Mouse (Mus musculus): ENCODE measurements around the gene Ncapd2.

The Ncapd2 gene

GRCm38 (mm10) chr6:125213715-125214114, 22.2 kb upstream of the Ncapd2 start:
- DNase-seq (ENCODE audit: low spot score), result no peak

- no peak for DNase-seq (ENCODE audit: low spot score)
Observed at GRCm38 (mm10) chr6:125213129-125213528, 21.6 kb upstream of the Ncapd2 start.

- no peak for DNase-seq (ENCODE audit: low spot score)
Observed at GRCm38 (mm10) chr6:125212621-125213020, 21.1 kb upstream of the Ncapd2 start.

GRCm38 (mm10) chr6:125210436-125210835, 18.9 kb upstream of the Ncapd2 start:
- no peak for DNase-seq (ENCODE audit: low spot score)

GRCm38 (mm10) chr6:125197166-125197565, 5.7 kb upstream of the Ncapd2 start:
- no peak for DNase-seq (ENCODE audit: low spot score)

- DNase-seq (ENCODE audit: low spot score), result no peak
Observed at GRCm38 (mm10) chr6:125196301-125196700, 4.8 kb upstream of the Ncapd2 start.

GRCm38 (mm10) chr6:125195541-125196075, 4.1 kb upstream of the Ncapd2 start:
- no peak for DNase-seq (ENCODE audit: low spot score)

- DNase-seq (ENCODE audit: low spot score), result no peak
Observed at GRCm38 (mm10) chr6:125193390-125193789, 1.9 kb upstream of the Ncapd2 start.

- DNase-seq (ENCODE audit: low spot score), result no peak
Observed at GRCm38 (mm10) chr6:125192841-125193240, 1.3 kb upstream of the Ncapd2 start.

- peak; percentile 94 for DNase-seq (ENCODE audit: low spot score)
Observed at GRCm38 (mm10) chr6:125192016-125192714, 664 bp upstream of the Ncapd2 start.

GRCm38 (mm10) chr6:125190816-125191215, 685 bp downstream of the Ncapd2 start:
- DNase-seq (ENCODE audit: low spot score), result no peak

- DNase-seq (ENCODE audit: low spot score), result no peak
Observed at GRCm38 (mm10) chr6:125186203-125186602, 5.3 kb downstream of the Ncapd2 start.

GRCm38 (mm10) chr6:125182133-125182532, 9.4 kb downstream of the Ncapd2 start:
- DNase-seq (ENCODE audit: low spot score), result no peak

- DNase-seq (ENCODE audit: low spot score), result no peak
Observed at GRCm38 (mm10) chr6:125179601-125180000, 11.9 kb downstream of the Ncapd2 start.

- no peak for DNase-seq (ENCODE audit: low spot score)
Observed at GRCm38 (mm10) chr6:125175469-125175868, 16.0 kb downstream of the Ncapd2 start.

GRCm38 (mm10) chr6:125173256-125173655, 18.2 kb downstream of the Ncapd2 start:
- DNase-seq (ENCODE audit: low spot score), result no peak

GRCm38 (mm10) chr6:125172474-125172873, 19.0 kb downstream of the Ncapd2 start:
- no peak for DNase-seq (ENCODE audit: low spot score)

GRCm38 (mm10) chr6:125170194-125170593, 21.3 kb downstream of the Ncapd2 start:
- DNase-seq (ENCODE audit: low spot score), result no peak

- DNase-seq (ENCODE audit: low spot score), result no peak
Observed at GRCm38 (mm10) chr6:125168086-125168485, 23.4 kb downstream of the Ncapd2 start.

- peak; percentile 23 for DNase-seq (ENCODE audit: low spot score)
Observed at GRCm38 (mm10) chr6:125166861-125167650, 24.4 kb downstream of the Ncapd2 start.

- DNase-seq (ENCODE audit: low spot score), result peak; percentile 90
Observed at GRCm38 (mm10) chr6:125166051-125166751, 25.3 kb downstream of the Ncapd2 start, which contains the start of gene Gapdh. Gene Gapdh (minus strand): TSS chr6:125166467.

- DNase-seq (ENCODE audit: low spot score), result peak; percentile 98
Observed at GRCm38 (mm10) chr6:125165328-125165891, 26.1 kb downstream of the Ncapd2 start.
